Mouse (Mus musculus): ENCODE data around the gene Ubc. TPM values are rescaled to one million over a fixed set of nuclear protein-coding genes. Genes with fewer than 3 reads are reported as not detected.
"Not testable (repeated sequence)": the region's sequence is repeated elsewhere in the genome, so short reads cannot be mapped to it uniquely, and the experiment has no call there.

Gene Ubc
- polyA plus RNA-seq, 1 experiment = 848 TPM

DNA sequence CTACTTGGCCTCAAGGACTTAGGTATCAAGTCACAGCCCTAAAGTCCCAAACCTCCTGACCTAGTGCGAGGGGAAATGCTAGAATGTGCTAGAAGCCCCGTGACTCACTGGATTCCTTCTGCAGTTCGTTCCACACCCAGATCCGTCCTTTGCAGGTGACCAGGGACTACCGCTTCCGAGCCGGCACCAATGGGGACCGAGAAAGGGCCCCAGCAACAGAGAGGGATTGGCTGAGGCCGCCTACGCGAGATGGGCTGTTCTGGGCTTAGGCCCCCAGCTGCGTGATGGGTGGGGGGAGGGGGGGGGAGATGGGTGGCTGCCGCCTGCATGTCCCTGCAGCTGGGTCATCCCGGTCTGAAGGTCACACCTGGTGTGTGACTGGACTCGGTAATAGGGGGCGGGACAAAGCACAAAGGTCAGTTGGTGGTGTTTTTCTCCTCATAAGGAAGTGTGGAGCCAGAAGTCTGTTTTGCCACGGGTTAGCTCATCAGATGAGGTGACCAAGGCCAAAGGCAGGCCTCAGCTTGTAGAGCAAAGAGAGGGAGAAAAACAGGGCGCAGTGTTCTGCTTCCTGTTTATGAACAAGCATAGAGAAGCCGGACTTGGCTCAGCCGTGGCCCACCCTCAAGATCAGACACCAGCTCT lies 3.1 kb upstream of the Ubc start:
- TF ChIP-seq CTCF (IDR thresholded peaks at IDR 0.05; ENCODE audit: extremely low read depth, insufficient read length, insufficient replicate concordance, low read depth, low read length) (no peak), POLR2A (IDR thresholded peaks at IDR 0.05; ENCODE audit: low read depth, low read length) (peak; percentile 37; the same call in 1 of the 2 replicates)
- H3K4me3 ChIP-seq (ENCODE audit: low read depth, low read length) = peak overlapping the region; percentile 48

DNA sequence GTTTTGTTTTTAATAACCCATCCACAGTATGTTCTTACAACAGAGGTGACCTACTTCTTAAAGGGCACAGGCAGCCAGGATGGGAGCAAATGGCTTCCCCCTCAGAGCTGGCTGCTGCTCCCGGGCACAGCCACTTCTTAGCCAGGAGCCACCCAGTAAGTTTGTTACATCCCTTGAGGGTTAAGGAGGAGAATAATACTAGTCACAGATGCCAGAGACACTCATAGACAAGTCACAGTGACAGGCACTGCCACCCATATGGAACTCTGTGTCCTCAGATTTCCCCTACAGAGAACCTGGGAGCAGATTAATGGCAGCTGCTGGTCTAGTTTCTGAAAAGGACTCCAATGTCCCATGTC lies 2.6 kb upstream of the Ubc start:
- H3K4me3 ChIP-seq (ENCODE audit: low read depth, low read length) = peak overlapping the region; percentile 9
- TF ChIP-seq POLR2A (IDR thresholded peaks at IDR 0.05; ENCODE audit: low read depth, low read length) (no peak), CTCF (IDR thresholded peaks at IDR 0.05; ENCODE audit: extremely low read depth, insufficient read length, insufficient replicate concordance, low read depth, low read length) (no peak)
- WGBS = 3% methylated on average over 1 of the region's 1 CpGs
- H3K27me3 ChIP-seq (ENCODE audit: control insufficient read depth, insufficient read depth, low read length) = no peaks in the 10 kb centered on the region
- H3K27ac ChIP-seq (ENCODE audit: insufficient read depth, low read depth, low read length) = peak overlapping the region; percentile 99
- H3K36me3 ChIP-seq (ENCODE audit: control insufficient read depth, insufficient read depth, low read length) = peaks cover 8% of the 10 kb centered on the region
- H3K4me1 ChIP-seq (ENCODE audit: control insufficient read depth, insufficient read depth, insufficient read length, low read length) = peaks cover 12% of the 10 kb centered on the region

More for the DNA sequence above, 3.1 kb upstream of the Ubc start:
- Histone ChIP-seq H3K27ac (ENCODE audit: insufficient read depth, low read depth, low read length) (peak overlapping the region; percentile 99), H3K27me3 (ENCODE audit: control insufficient read depth, insufficient read depth, low read length) (no peaks in the 10 kb centered on the region), H3K4me1 (ENCODE audit: control insufficient read depth, insufficient read depth, insufficient read length, low read length) (peaks cover 12% of the 10 kb centered on the region), H3K36me3 (ENCODE audit: control insufficient read depth, insufficient read depth, low read length) (peaks cover 7% of the 10 kb centered on the region)
- WGBS = under 1% methylated on average over 20 of the region's 20 CpGs

DNA sequence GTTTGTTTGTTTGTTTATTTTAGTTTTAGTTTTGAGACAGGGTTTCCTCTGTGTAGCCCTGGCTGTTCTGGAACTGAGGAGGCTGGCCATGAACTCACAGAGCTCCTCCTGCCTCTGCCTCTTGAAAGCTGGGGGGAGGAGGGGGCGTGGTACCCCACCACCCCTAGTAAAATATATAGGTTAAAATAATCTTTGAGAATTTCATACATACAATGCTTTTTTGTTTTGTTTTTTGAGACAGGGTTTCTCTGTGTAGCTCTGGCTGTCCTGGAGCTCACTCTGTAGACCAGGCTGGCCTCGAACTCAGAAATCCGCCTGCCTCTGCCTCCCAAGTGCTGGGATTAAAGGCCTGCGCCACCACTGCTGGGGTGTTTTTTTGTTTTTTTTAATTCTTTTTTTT lies 2.2 kb upstream of the Ubc start:
- H3K27me3 ChIP-seq (ENCODE audit: control insufficient read depth, insufficient read depth, low read length) = not testable (repeated sequence)
- WGBS = 75% methylated on average over 4 of the region's 4 CpGs
- peaks cover 12% of the 10 kb centered on the region for H3K4me1 ChIP-seq (ENCODE audit: control insufficient read depth, insufficient read depth, insufficient read length, low read length)

DNA sequence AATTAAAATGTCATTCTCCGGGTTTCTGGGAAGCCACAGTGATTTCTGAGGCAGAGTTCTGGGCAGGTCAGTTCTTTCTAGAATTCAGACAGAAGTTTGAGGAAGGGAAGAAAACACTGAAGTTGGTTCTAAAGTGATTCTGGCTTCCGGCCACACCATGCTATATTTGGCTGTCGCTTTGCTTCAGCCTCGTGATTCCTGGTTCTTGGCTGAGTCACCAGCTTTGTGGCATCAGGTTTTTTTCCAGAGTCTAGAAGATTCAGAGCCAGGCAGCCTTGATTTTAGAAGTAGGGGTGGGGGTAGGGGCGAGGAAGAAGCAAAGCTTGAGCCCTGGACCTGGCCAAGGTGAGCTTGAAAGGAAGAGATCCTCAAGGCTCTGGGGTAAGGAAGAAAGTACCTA lies 1.6 kb upstream of the Ubc start:
- peak overlapping the region; percentile 24; the same call in 1 of the 2 replicates for H3K4me3 ChIP-seq (ENCODE audit: low read depth, low read length)
- WGBS = 14% methylated on average over 5 of the region's 5 CpGs
- TF ChIP-seq POLR2A (IDR thresholded peaks at IDR 0.05; ENCODE audit: low read depth, low read length) = no peak
- TF ChIP-seq CTCF (IDR thresholded peaks at IDR 0.05; ENCODE audit: extremely low read depth, insufficient read length, insufficient replicate concordance, low read depth, low read length) = no peak
- H3K4me1 ChIP-seq (ENCODE audit: control insufficient read depth, insufficient read depth, insufficient read length, low read length) = peaks cover 12% of the 10 kb centered on the region
- no peaks in the 10 kb centered on the region for H3K27me3 ChIP-seq (ENCODE audit: control insufficient read depth, insufficient read depth, low read length)
- H3K36me3 ChIP-seq (ENCODE audit: control insufficient read depth, insufficient read depth, low read length) = peaks cover 8% of the 10 kb centered on the region
- H3K27ac ChIP-seq (ENCODE audit: insufficient read depth, low read depth, low read length) = peak overlapping the region; percentile 99

More for the DNA sequence above, 2.2 kb upstream of the Ubc start:
- H3K36me3 ChIP-seq (ENCODE audit: control insufficient read depth, insufficient read depth, low read length); H3K4me3 ChIP-seq (ENCODE audit: low read depth, low read length): not testable (repeated sequence)
- peak overlapping the region; percentile 99 for H3K27ac ChIP-seq (ENCODE audit: insufficient read depth, low read depth, low read length)

DNA sequence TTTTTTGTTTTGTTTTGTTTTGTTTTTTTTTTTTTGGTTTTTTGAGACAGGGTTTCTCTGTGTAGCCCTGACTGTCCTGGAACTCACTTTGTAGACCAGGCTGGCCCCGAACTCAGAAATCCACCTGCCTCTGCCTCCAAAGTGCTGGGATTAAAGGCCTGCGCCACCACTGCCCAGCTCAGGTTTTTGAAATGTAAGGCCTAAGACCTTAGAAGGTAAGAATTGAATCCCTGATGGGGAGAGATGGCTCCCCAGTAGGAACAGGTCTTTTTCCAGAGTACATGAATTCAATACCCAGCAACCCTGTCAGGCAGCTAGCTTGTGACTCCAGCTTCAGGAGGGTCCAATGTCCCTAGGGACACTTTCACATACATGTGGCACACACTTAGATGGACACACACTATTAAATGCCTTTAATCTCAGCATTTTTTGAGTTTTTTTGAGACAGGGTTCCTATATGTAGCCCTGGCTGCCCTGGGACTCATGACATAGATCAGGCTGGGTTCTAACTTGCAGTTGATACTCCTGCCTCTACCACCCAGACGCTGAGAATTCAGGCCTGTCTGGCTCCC lies 990 bp upstream of the Ubc start:
- no peaks in the 10 kb centered on the region for H3K27me3 ChIP-seq (ENCODE audit: control insufficient read depth, insufficient read depth, low read length)
- peaks cover 9% of the 10 kb centered on the region for H3K36me3 ChIP-seq (ENCODE audit: control insufficient read depth, insufficient read depth, low read length)
- H3K27ac ChIP-seq (ENCODE audit: insufficient read depth, low read depth, low read length) = peak overlapping the region; percentile 99
- H3K4me3 ChIP-seq (ENCODE audit: low read depth, low read length) = no peak overlapping the region
- no peak for TF ChIP-seq CTCF (IDR thresholded peaks at IDR 0.05; ENCODE audit: extremely low read depth, insufficient read length, insufficient replicate concordance, low read depth, low read length)
- no peak for TF ChIP-seq POLR2A (IDR thresholded peaks at IDR 0.05; ENCODE audit: low read depth, low read length)
- 84% methylated on average over 3 of the region's 3 CpGs for WGBS
- peaks cover 12% of the 10 kb centered on the region for H3K4me1 ChIP-seq (ENCODE audit: control insufficient read depth, insufficient read depth, insufficient read length, low read length)

DNA sequence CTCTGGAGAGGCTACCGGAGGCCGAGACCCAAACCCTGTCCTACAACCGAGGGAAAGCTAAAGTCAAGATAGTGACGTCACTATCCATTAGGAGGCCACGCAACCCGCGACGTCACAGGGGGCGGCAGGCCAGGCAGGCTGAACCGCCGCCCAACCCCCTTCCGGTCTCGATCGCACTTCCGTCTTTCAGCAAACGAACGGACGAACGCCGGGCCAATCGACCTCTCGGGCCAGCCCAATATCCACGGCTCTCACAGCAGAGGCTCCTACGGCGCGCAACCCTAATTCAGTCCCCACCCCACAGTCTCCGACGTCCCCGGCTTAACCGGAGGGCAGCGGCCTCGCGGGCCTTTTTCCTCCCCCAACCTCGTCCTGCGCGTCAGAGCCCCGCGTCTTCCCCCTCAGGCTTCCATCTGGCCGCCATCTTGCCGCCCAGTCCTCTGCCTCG lies 847 bp downstream of the Ubc start, which contains the start of gene Gm10382:
Gm10382 (plus strand) TSS at position 192 of the 448 bp plus-strand sequence.
- Histone ChIP-seq H3K27ac (ENCODE audit: insufficient read depth, low read depth, low read length) (peak within 1 kb of the TSS; percentile 97), H3K36me3 (ENCODE audit: control insufficient read depth, insufficient read depth, low read length) (peaks cover 25% of the 10 kb centered on the region), H3K4me1 (ENCODE audit: control insufficient read depth, insufficient read depth, insufficient read length, low read length) (peaks cover 10% of the 10 kb centered on the region), H3K27me3 (ENCODE audit: control insufficient read depth, insufficient read depth, low read length) (no peaks in the 10 kb centered on the region), H3K4me3 (ENCODE audit: low read depth, low read length) (peak within 1 kb of the TSS; percentile 98)
- WGBS = under 1% methylated on average over 41 of the region's 41 CpGs
- no peak for TF ChIP-seq CTCF (IDR thresholded peaks at IDR 0.05; ENCODE audit: extremely low read depth, insufficient read length, insufficient replicate concordance, low read depth, low read length)
- TF ChIP-seq POLR2A (IDR thresholded peaks at IDR 0.05; ENCODE audit: low read depth, low read length) = no peak

DNA sequence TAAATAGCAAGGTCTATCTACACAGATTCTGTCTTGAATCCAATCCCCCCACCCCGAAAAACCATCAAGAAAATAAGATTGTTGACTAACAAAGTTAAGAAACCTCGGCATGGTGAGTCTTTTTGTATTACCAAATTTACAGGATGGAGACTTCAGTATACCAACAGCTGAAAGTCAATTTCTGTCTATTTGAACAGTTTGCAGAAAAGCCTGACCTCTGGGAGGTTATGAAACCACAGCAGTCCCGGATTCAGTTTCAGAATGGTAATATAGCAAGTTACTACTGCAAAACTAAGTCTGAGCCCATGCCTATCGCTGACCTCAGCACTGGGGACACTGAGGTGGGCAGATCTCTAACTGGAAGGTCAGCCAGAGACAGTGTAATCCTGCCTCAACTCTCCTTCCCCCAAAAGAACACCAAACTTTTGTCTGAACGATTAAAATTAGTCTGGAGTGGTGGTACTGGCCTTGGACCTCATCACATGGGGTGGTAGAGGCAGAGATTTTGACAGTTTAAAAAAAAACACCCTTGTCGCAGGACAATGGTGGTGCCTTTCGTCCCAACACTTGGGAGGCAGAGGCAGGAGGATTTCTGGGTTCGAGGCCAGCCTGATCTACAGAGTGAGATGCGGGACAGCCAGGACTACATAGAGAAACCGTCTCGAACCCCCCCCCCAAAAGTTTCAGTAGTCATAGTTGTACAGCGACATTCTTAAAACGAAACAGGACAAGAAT lies 1.5 kb downstream of the Ubc start:
- H3K4me3 ChIP-seq (ENCODE audit: low read depth, low read length) = peak overlapping the region; percentile 98
- WGBS = 3% methylated on average over 13 of the region's 13 CpGs
- peak overlapping the region; percentile 97 for H3K27ac ChIP-seq (ENCODE audit: insufficient read depth, low read depth, low read length)

DNA sequence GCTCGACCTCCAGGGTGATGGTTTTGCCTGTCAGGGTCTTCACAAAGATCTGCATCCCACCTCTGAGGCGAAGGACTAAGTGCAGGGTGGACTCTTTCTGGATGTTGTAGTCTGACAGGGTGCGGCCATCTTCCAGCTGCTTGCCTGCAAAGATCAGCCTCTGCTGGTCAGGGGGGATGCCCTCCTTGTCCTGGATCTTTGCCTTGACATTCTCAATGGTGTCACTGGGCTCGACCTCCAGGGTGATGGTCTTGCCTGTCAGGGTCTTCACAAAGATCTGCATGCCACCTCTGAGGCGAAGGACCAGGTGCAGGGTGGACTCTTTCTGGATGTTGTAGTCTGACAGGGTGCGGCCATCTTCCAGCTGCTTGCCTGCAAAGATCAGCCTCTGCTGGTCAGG lies 2.7 kb downstream of the Ubc start:
- not testable (repeated sequence) for H3K27ac ChIP-seq (ENCODE audit: insufficient read depth, low read depth, low read length); H3K4me1 ChIP-seq (ENCODE audit: control insufficient read depth, insufficient read depth, insufficient read length, low read length); H3K27me3 ChIP-seq (ENCODE audit: control insufficient read depth, insufficient read depth, low read length)
- 64% methylated on average over 5 of the region's 6 CpGs for WGBS
- Histone ChIP-seq H3K36me3 (ENCODE audit: control insufficient read depth, insufficient read depth, low read length) (peaks cover 26% of the 10 kb centered on the region), H3K4me3 (ENCODE audit: low read depth, low read length) (peak overlapping the region; percentile 16; the same call in 1 of the 2 replicates)

More for the DNA sequence above, 1.5 kb downstream of the Ubc start:
- H3K27me3 ChIP-seq (ENCODE audit: control insufficient read depth, insufficient read depth, low read length) = no peaks in the 10 kb centered on the region
- peaks cover 7% of the 10 kb centered on the region; the same call in 1 of the 2 replicates for H3K4me1 ChIP-seq (ENCODE audit: control insufficient read depth, insufficient read depth, insufficient read length, low read length)
- H3K36me3 ChIP-seq (ENCODE audit: control insufficient read depth, insufficient read depth, low read length) = peaks cover 26% of the 10 kb centered on the region
- TF ChIP-seq CTCF (IDR thresholded peaks at IDR 0.05; ENCODE audit: extremely low read depth, insufficient read length, insufficient replicate concordance, low read depth, low read length) = no peak
- no peak for TF ChIP-seq POLR2A (IDR thresholded peaks at IDR 0.05; ENCODE audit: low read depth, low read length)

Data from small intestine, adult 2 months (tissue).